Mouse (Mus musculus): ENCODE results near the gene Spag6.

Gene Spag6

GRCm38 (mm10) chr2:18688286-18688685 is 5.5 kb upstream of the Spag6 start:
- no peak for DNase-seq (ENCODE audit: low read depth)

GRCm38 (mm10) chr2:18688708-18689063 is 5.1 kb upstream of the Spag6 start:
- DNase-seq (ENCODE audit: low read depth): no peak

- no peak for DNase-seq (ENCODE audit: low read depth)
These were observed 4.5 kb upstream of the Spag6 start for GRCm38 (mm10) chr2:18689064-18689921.

- no peak for DNase-seq (ENCODE audit: low read depth)
These were observed 3.7 kb upstream of the Spag6 start for GRCm38 (mm10) chr2:18690055-18690691.

- DNase-seq (ENCODE audit: low read depth): no peak
These were observed 3.1 kb upstream of the Spag6 start for GRCm38 (mm10) chr2:18690756-18691155.

- no peak for DNase-seq (ENCODE audit: low read depth)
These were observed 1.8 kb upstream of the Spag6 start for GRCm38 (mm10) chr2:18692031-18692430.

- DNase-seq (ENCODE audit: low read depth): no peak
These were observed 1.3 kb upstream of the Spag6 start for GRCm38 (mm10) chr2:18692548-18692947.

GRCm38 (mm10) chr2:18693491-18693870 is 351 bp upstream of the Spag6 start:
- no peak for DNase-seq (ENCODE audit: low read depth)

GRCm38 (mm10) chr2:18694611-18694950 is 749 bp downstream of the Spag6 start:
- DNase-seq (ENCODE audit: low read depth): no peak

- no peak for DNase-seq (ENCODE audit: low read depth)
These were observed 1.3 kb downstream of the Spag6 start for GRCm38 (mm10) chr2:18695163-18695562.

- DNase-seq (ENCODE audit: low read depth): no peak
These were observed 1.9 kb downstream of the Spag6 start for GRCm38 (mm10) chr2:18695629-18696150.

- DNase-seq (ENCODE audit: low read depth): no peak
These were observed 3.9 kb downstream of the Spag6 start for GRCm38 (mm10) chr2:18697591-18698244.

- DNase-seq (ENCODE audit: low read depth): no peak
These were observed 5.0 kb downstream of the Spag6 start for GRCm38 (mm10) chr2:18698663-18699385.

- no peak for DNase-seq (ENCODE audit: low read depth)
These were observed 5.7 kb downstream of the Spag6 start for GRCm38 (mm10) chr2:18699401-18699990.

- no peak for DNase-seq (ENCODE audit: low read depth)
These were observed 16.5 kb downstream of the Spag6 start for GRCm38 (mm10) chr2:18710356-18710755.

GRCm38 (mm10) chr2:18713071-18713470 is 19.2 kb downstream of the Spag6 start:
- DNase-seq (ENCODE audit: low read depth): no peak

GRCm38 (mm10) chr2:18714337-18714736 is 20.5 kb downstream of the Spag6 start:
- no peak for DNase-seq (ENCODE audit: low read depth)

GRCm38 (mm10) chr2:18718521-18718920 is 24.7 kb downstream of the Spag6 start:
- DNase-seq (ENCODE audit: low read depth): no peak

GRCm38 (mm10) chr2:18722208-18722830 is 28.5 kb downstream of the Spag6 start:
- DNase-seq (ENCODE audit: low read depth): no peak

GRCm38 (mm10) chr2:18724462-18724861 is 30.6 kb downstream of the Spag6 start:
- DNase-seq (ENCODE audit: low read depth): no peak

- no peak for DNase-seq (ENCODE audit: low read depth)
These were observed 32.0 kb downstream of the Spag6 start for GRCm38 (mm10) chr2:18725880-18726279.

Measured in c-Kit-positive CD71-positive TER-119-negative erythroid progenitor cells, embryonic 14.5 days (primary cell).